Mouse (Mus musculus) small intestine, adult 2 months (tissue): ENCODE results near the gene Cdv3.

Source experiments
- CTCF ChIP-seq: fragments of 200-500 bp; IDR thresholded peaks from 2 replicates; pipeline ENCODE4 v1.5.1; 2012; ENCODE audit warnings: low read depth, mild to moderate bottlenecking, control low read depth, inconsistent platforms, low read length, moderate library complexity, mixed read lengths; ENCODE audit not compliant: insufficient replicate concordance, insufficient read length; ENCODE audit errors: extremely low read depth
- POLR2A ChIP-seq: fragments of 200-500 bp; IDR thresholded peaks from 2 replicates; pipeline ENCODE4 v1.6.1; 2012; ENCODE audit warnings: low read depth, mild to moderate bottlenecking, control low read depth, inconsistent platforms, low read length, moderate library complexity

DNA sequence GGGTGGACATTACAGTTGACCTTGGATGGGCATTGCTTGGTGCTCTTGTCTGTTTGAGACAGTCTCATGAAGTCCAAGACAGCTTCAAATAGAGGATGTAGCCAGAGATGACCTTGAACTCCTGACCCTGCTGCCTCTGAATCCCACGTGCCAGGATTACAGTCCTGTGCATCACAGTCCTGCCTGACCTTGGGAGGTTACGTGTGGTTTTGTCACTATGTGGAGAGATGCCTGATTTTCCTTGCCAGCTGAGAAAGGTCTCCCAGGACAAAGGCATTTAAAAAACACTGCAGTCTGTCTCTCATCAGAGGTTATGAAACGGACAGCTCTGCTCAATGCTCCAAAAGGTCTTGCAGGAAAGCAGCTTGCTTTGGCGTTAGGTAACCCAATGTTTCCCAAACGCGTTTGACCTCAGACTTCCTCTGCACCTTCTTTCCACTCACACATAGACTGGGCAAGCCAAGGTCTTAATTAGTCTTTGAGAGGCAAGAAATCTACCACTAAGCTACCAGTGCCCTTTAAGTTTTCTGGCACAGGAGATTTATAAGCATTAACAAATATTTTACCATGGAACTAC, 26.2 kb upstream of the Cdv3 start:
- no peak for TF ChIP-seq CTCF
- no peak for TF ChIP-seq POLR2A
